Mouse (Mus musculus): Measurements from ENCODE around the gene Mcts2. TPM values are rescaled to one million over a fixed set of nuclear protein-coding genes. Genes with fewer than 3 reads are reported as not detected.

Mcts2 gene
- polyA plus RNA-seq, 1 experiment: 19.2 TPM

- H3K4me1 ChIP-seq (ENCODE audit: control insufficient read depth, insufficient read depth, low read length): peaks cover 8% of the 10 kb centered on the region; the same call in 1 of the 2 replicates
- peak; percentile 71 to 77 for DNase-seq
- peak; percentile 86 for TF ChIP-seq CTCF (IDR thresholded peaks at IDR 0.05; ENCODE audit: borderline replicate concordance, insufficient read depth, low read depth, low read length)
- no peak for TF ChIP-seq POLR2A (IDR thresholded peaks at IDR 0.05; ENCODE audit: borderline replicate concordance, insufficient read depth, low read length)
- H3K27me3 ChIP-seq (ENCODE audit: control insufficient read depth, insufficient read depth, low read length): no peaks in the 10 kb centered on the region
- H3K4me3 ChIP-seq (replicated peaks; ENCODE audit: insufficient read depth, low read depth, low read length): peak overlapping the region; percentile 40
- peak overlapping the region; percentile 17; the same call in 1 of the 2 replicates for H3K27ac ChIP-seq (ENCODE audit: insufficient read depth, low read length)
- 10% methylated on average over 9 of the region's 9 CpGs for WGBS
These were observed 6.4 kb downstream of the Mcts2 start for GRCm38 (mm10) chr2:152693233-152693632.

GRCm38 (mm10) chr2:152693735-152694134 lies 6.9 kb downstream of the Mcts2 start:
- peaks cover 8% of the 10 kb centered on the region; the same call in 1 of the 2 replicates for H3K4me1 ChIP-seq (ENCODE audit: control insufficient read depth, insufficient read depth, low read length)
- peak overlapping the region; percentile 17; the same call in 1 of the 2 replicates for H3K27ac ChIP-seq (ENCODE audit: insufficient read depth, low read length)
- DNase-seq: no peak
- TF ChIP-seq POLR2A (IDR thresholded peaks at IDR 0.05; ENCODE audit: borderline replicate concordance, insufficient read depth, low read length) (no peak), CTCF (IDR thresholded peaks at IDR 0.05; ENCODE audit: borderline replicate concordance, insufficient read depth, low read depth, low read length) (no peak)
- H3K27me3 ChIP-seq (ENCODE audit: control insufficient read depth, insufficient read depth, low read length): no peaks in the 10 kb centered on the region
- 87% methylated on average over 13 of the region's 13 CpGs for WGBS
- H3K4me3 ChIP-seq (replicated peaks; ENCODE audit: insufficient read depth, low read depth, low read length): peak overlapping the region; percentile 40

- TF ChIP-seq CTCF (IDR thresholded peaks at IDR 0.05; ENCODE audit: borderline replicate concordance, insufficient read depth, low read depth, low read length) (no peak), POLR2A (IDR thresholded peaks at IDR 0.05; ENCODE audit: borderline replicate concordance, insufficient read depth, low read length) (no peak)
- peaks cover 15% of the 10 kb centered on the region for H3K4me1 ChIP-seq (ENCODE audit: control insufficient read depth, insufficient read depth, low read length)
- WGBS: 59% methylated on average over 7 of the region's 7 CpGs
These were observed 7.9 kb downstream of the Mcts2 start for GRCm38 (mm10) chr2:152694708-152695107.

GRCm38 (mm10) chr2:152696016-152696415 lies 9.2 kb downstream of the Mcts2 start:
- no peaks in the 10 kb centered on the region for H3K27me3 ChIP-seq (ENCODE audit: control insufficient read depth, insufficient read depth, low read length)
- TF ChIP-seq CTCF (IDR thresholded peaks at IDR 0.05; ENCODE audit: borderline replicate concordance, insufficient read depth, low read depth, low read length): no peak
- no peak for TF ChIP-seq POLR2A (IDR thresholded peaks at IDR 0.05; ENCODE audit: borderline replicate concordance, insufficient read depth, low read length)
- no peak overlapping the region for H3K4me3 ChIP-seq (replicated peaks; ENCODE audit: insufficient read depth, low read depth, low read length)
- no peak for DNase-seq
- WGBS: 71% methylated on average over 10 of the region's 10 CpGs
- H3K27ac ChIP-seq (ENCODE audit: insufficient read depth, low read length): no peak overlapping the region
- peaks cover 28% of the 10 kb centered on the region for H3K4me1 ChIP-seq (ENCODE audit: control insufficient read depth, insufficient read depth, low read length)

More at GRCm38 (mm10) chr2:152694708-152695107, 7.9 kb downstream of the Mcts2 start:
- Histone ChIP-seq H3K4me3 (replicated peaks; ENCODE audit: insufficient read depth, low read depth, low read length) (no peak overlapping the region), H3K27me3 (ENCODE audit: control insufficient read depth, insufficient read depth, low read length) (no peaks in the 10 kb centered on the region), H3K27ac (ENCODE audit: insufficient read depth, low read length) (no peak overlapping the region)
- no peak for DNase-seq

GRCm38 (mm10) chr2:152696476-152697164 lies 9.8 kb downstream of the Mcts2 start:
- H3K27ac ChIP-seq (ENCODE audit: insufficient read depth, low read length): peak overlapping the region; percentile 90
- H3K4me1 ChIP-seq (ENCODE audit: control insufficient read depth, insufficient read depth, low read length): peaks cover 29% of the 10 kb centered on the region
- no peaks in the 10 kb centered on the region for H3K27me3 ChIP-seq (ENCODE audit: control insufficient read depth, insufficient read depth, low read length)
- peak; percentile 96 for TF ChIP-seq CTCF (IDR thresholded peaks at IDR 0.05; ENCODE audit: borderline replicate concordance, insufficient read depth, low read depth, low read length)
- TF ChIP-seq POLR2A (IDR thresholded peaks at IDR 0.05; ENCODE audit: borderline replicate concordance, insufficient read depth, low read length): no peak
- 37% methylated on average over 20 of the region's 20 CpGs for WGBS
- peak; percentile 90 to 96 for DNase-seq
- H3K4me3 ChIP-seq (replicated peaks; ENCODE audit: insufficient read depth, low read depth, low read length): peak overlapping the region; percentile 0

GRCm38 (mm10) chr2:152700138-152700537 lies 13.3 kb downstream of the Mcts2 start:
- Histone ChIP-seq H3K27me3 (ENCODE audit: control insufficient read depth, insufficient read depth, low read length) (no peaks in the 10 kb centered on the region), H3K4me1 (ENCODE audit: control insufficient read depth, insufficient read depth, low read length) (peaks cover 50% of the 10 kb centered on the region), H3K4me3 (replicated peaks; ENCODE audit: insufficient read depth, low read depth, low read length) (no peak overlapping the region), H3K27ac (ENCODE audit: insufficient read depth, low read length) (peak overlapping the region; percentile 61; the same call in 1 of the 2 replicates)
- TF ChIP-seq CTCF (IDR thresholded peaks at IDR 0.05; ENCODE audit: borderline replicate concordance, insufficient read depth, low read depth, low read length) (no peak), POLR2A (IDR thresholded peaks at IDR 0.05; ENCODE audit: borderline replicate concordance, insufficient read depth, low read length) (no peak)
- peak; percentile 55 to 56 for DNase-seq
- 33% methylated on average over 10 of the region's 10 CpGs for WGBS

GRCm38 (mm10) chr2:152700725-152701124 lies 13.9 kb downstream of the Mcts2 start:
- Histone ChIP-seq H3K27me3 (ENCODE audit: control insufficient read depth, insufficient read depth, low read length) (no peaks in the 10 kb centered on the region), H3K27ac (ENCODE audit: insufficient read depth, low read length) (peak overlapping the region; percentile 6; the same call in 1 of the 2 replicates), H3K4me3 (replicated peaks; ENCODE audit: insufficient read depth, low read depth, low read length) (no peak overlapping the region), H3K4me1 (ENCODE audit: control insufficient read depth, insufficient read depth, low read length) (peaks cover 56% of the 10 kb centered on the region)
- TF ChIP-seq POLR2A (IDR thresholded peaks at IDR 0.05; ENCODE audit: borderline replicate concordance, insufficient read depth, low read length) (no peak), CTCF (IDR thresholded peaks at IDR 0.05; ENCODE audit: borderline replicate concordance, insufficient read depth, low read depth, low read length) (no peak)
- peak; percentile 64 to 77 for DNase-seq
- 25% methylated on average over 8 of the region's 8 CpGs for WGBS
